Mouse (Mus musculus) layer of hippocampus, adult 8-10 months (tissue): ENCODE measurements around the gene Usp3. TPM values are rescaled to one million over a fixed set of nuclear protein-coding genes. Genes with fewer than 3 reads are reported as not detected.

Experiments used
- DNase-seq, 2 experiments: peaks; one replicate each; pipeline ENCODE4 v3.0.0; 2022; ENCODE audit warnings: low spot score in 2 of 2
- total RNA-seq, 4 experiments: library from RNA; stranded (reverse); gene quantifications; 2 replicates each; pipeline ENCODE4 v1.2.4; 2022

The Usp3 gene
- total RNA-seq, 4 experiments from 2014 or later: 39.9 to 47.9 (median 43.7) TPM

GRCm38 (mm10) chr9:66604349-66605206 is 11.6 kb upstream of the Usp3 start:
- no peak for DNase-seq

GRCm38 (mm10) chr9:66603907-66604306 is 11.0 kb upstream of the Usp3 start:
- no peak for DNase-seq

- DNase-seq: no peak
Measured at GRCm38 (mm10) chr9:66601006-66601405, 8.1 kb upstream of the Usp3 start.

GRCm38 (mm10) chr9:66600551-66600950 is 7.6 kb upstream of the Usp3 start:
- no peak for DNase-seq

- no peak for DNase-seq
Measured at GRCm38 (mm10) chr9:66599577-66599976, 6.6 kb upstream of the Usp3 start.

- DNase-seq: no peak
Measured at GRCm38 (mm10) chr9:66598636-66599035, 5.7 kb upstream of the Usp3 start.

- no peak for DNase-seq
Measured at GRCm38 (mm10) chr9:66597480-66598215, 4.7 kb upstream of the Usp3 start.

- DNase-seq: no peak
Measured at GRCm38 (mm10) chr9:66597076-66597475, 4.1 kb upstream of the Usp3 start.

GRCm38 (mm10) chr9:66595722-66596675 is 3.1 kb upstream of the Usp3 start:
- DNase-seq: no peak

GRCm38 (mm10) chr9:66594061-66594460 is 1.1 kb upstream of the Usp3 start:
- no peak for DNase-seq

- no peak for DNase-seq
Measured at GRCm38 (mm10) chr9:66593613-66593969, 649 bp upstream of the Usp3 start.

GRCm38 (mm10) chr9:66591851-66592645 is 894 bp downstream of the Usp3 start:
- DNase-seq: no peak

GRCm38 (mm10) chr9:66590051-66590450 is 2.9 kb downstream of the Usp3 start:
- no peak for DNase-seq

GRCm38 (mm10) chr9:66587016-66587415 is 5.9 kb downstream of the Usp3 start:
- DNase-seq: no peak

- DNase-seq: no peak
Measured at GRCm38 (mm10) chr9:66586533-66586932, 6.4 kb downstream of the Usp3 start.

GRCm38 (mm10) chr9:66585191-66585590 is 7.8 kb downstream of the Usp3 start:
- no peak for DNase-seq

GRCm38 (mm10) chr9:66584176-66584575 is 8.8 kb downstream of the Usp3 start:
- no peak for DNase-seq

- DNase-seq: no peak
Measured at GRCm38 (mm10) chr9:66583244-66583643, 9.7 kb downstream of the Usp3 start.

- no peak for DNase-seq
Measured at GRCm38 (mm10) chr9:66581694-66582093, 11.2 kb downstream of the Usp3 start.

GRCm38 (mm10) chr9:66580722-66581121 is 12.2 kb downstream of the Usp3 start:
- DNase-seq: no peak

- DNase-seq: no peak
Measured at GRCm38 (mm10) chr9:66575878-66576238, 17.1 kb downstream of the Usp3 start.
